Mouse (Mus musculus): ENCODE data around the gene Smok3b.

Smok3b gene

GRCm38 (mm10) chr5:138085421-138085911 is 64.2 kb downstream of the Smok3b start:
- no peak for DNase-seq (ENCODE audit: low read depth)

GRCm38 (mm10) chr5:138086842-138087241 is 65.6 kb downstream of the Smok3b start:
- DNase-seq (ENCODE audit: low read depth) = no peak

GRCm38 (mm10) chr5:138088366-138088765 is 67.1 kb downstream of the Smok3b start:
- no peak for DNase-seq (ENCODE audit: low read depth)

- DNase-seq (ENCODE audit: low read depth) = no peak
Measured at GRCm38 (mm10) chr5:138089108-138089551, 67.9 kb downstream of the Smok3b start.

GRCm38 (mm10) chr5:138090271-138090670 is 69.0 kb downstream of the Smok3b start:
- peak; percentile 55 for DNase-seq (ENCODE audit: low read depth)

- no peak for DNase-seq (ENCODE audit: low read depth)
Measured at GRCm38 (mm10) chr5:138090737-138091136, 69.5 kb downstream of the Smok3b start.

GRCm38 (mm10) chr5:138092771-138093170 is 71.5 kb downstream of the Smok3b start:
- DNase-seq (ENCODE audit: low read depth) = no peak

GRCm38 (mm10) chr5:138094474-138094873 is 73.2 kb downstream of the Smok3b start:
- no peak for DNase-seq (ENCODE audit: low read depth)

Data from 416B (cell line).